Mouse (Mus musculus) neural tube, embryonic 13.5 days (tissue): ENCODE measurements around the gene Snrpc. TPM values are rescaled to one million over a fixed set of nuclear protein-coding genes. Genes with fewer than 3 reads are reported as not detected.

ENCODE experiments used
- ATAC-seq: fragments of 200-750 bp; cut with Nextera tagmentation; 2 replicates; pipeline ENCODE4 v1.8.0; 2017; ENCODE audit warnings: low read depth, mild to moderate bottlenecking, moderate TSS enrichment, moderate library complexity
- H3K27ac ChIP-seq: fragments of 300-500 bp; sonication (generic); replicated peaks from 2 replicates; pipeline ENCODE4 v1.5.1; 2015; ENCODE audit warnings: moderate library complexity, mild to moderate bottlenecking, inconsistent platforms
- H3K27me3 ChIP-seq: fragments of 300-500 bp; sonication (generic); 2 replicates; pipeline ENCODE4 v1.6.1; 2015; ENCODE audit warnings: mild to moderate bottlenecking, inconsistent platforms
- H3K36me3 ChIP-seq: fragments of 300-500 bp; sonication (generic); 2 replicates; pipeline ENCODE4 v1.6.1; 2015; ENCODE audit warnings: mild to moderate bottlenecking, inconsistent platforms
- H3K4me1 ChIP-seq: fragments of 300-500 bp; sonication (generic); replicated peaks from 2 replicates; pipeline ENCODE4 v1.6.1; 2015; ENCODE audit warnings: inconsistent platforms
- H3K4me2 ChIP-seq: fragments of 300-500 bp; sonication (generic); 2 replicates; pipeline ENCODE4 v1.6.1; 2015; ENCODE audit warnings: inconsistent platforms, mild to moderate bottlenecking, moderate library complexity
- H3K4me3 ChIP-seq: fragments of 300-500 bp; sonication (generic); 2 replicates; pipeline ENCODE4 v1.5.1; 2015; ENCODE audit warnings: mild to moderate bottlenecking, inconsistent platforms
- H3K9ac ChIP-seq: fragments of 300-500 bp; sonication (generic); 2 replicates; pipeline ENCODE4 v1.6.1; 2015; ENCODE audit warnings: moderate library complexity, mild to moderate bottlenecking, inconsistent platforms
- H3K9me3 ChIP-seq: fragments of 300-500 bp; sonication (generic); 2 replicates; pipeline ENCODE4 v1.6.1; 2016; ENCODE audit warnings: inconsistent platforms
- WGBS: fragments of 180-500 bp; shearing (Covaris S2); methylation state at CpG from one replicate; pipeline ENCODE4 v1.1.7; 2015; 5-methylcytosine and 5-hydroxymethylcytosine counted together
- polyA plus RNA-seq: library from polyadenylated mRNA; unstranded; fragments of >200 nt; fragmentation: Nextera tagmentation; extraction: Ambion mirVana; gene quantifications from 2 replicates; pipeline ENCODE4 v1.2.1, GENCODE M21; 2015

The Snrpc gene
- polyA plus RNA-seq, 1 experiment from 2014 or later = 271 TPM

DNA sequence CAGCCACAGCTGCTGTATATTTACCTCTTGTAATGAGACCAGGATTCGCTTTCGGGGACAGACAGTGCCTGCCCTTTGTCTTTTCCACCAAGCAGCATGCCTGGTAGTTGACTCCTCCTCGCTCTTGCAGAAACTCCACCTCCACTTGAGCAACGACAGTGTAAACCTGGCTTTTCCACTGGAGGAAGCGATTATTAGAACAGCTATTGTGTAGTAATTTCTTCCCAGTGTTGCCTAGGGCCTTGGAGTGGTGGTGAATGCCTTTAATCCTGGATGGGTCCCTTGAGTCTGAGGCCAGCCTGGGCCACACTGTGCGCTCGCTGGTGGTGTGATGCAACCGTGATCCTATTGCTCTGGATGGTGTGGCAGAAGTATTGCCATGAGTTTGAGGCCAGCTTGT is 45.2 kb downstream of the Snrpc start:
- no peaks in the 10 kb centered on the region for H3K4me1 ChIP-seq
- WGBS = 91% methylated on average over 8 of the region's 8 CpGs
- H3K9ac ChIP-seq = no peak overlapping the region
- no peak for ATAC-seq
- H3K4me2 ChIP-seq = no peak overlapping the region
- no peaks in the 10 kb centered on the region for H3K27me3 ChIP-seq
- no peak overlapping the region for H3K4me3 ChIP-seq
- H3K27ac ChIP-seq = no peak overlapping the region
- H3K36me3 ChIP-seq = peaks cover 88% of the 10 kb centered on the region
- H3K9me3 ChIP-seq = no peaks in the 10 kb centered on the region

DNA sequence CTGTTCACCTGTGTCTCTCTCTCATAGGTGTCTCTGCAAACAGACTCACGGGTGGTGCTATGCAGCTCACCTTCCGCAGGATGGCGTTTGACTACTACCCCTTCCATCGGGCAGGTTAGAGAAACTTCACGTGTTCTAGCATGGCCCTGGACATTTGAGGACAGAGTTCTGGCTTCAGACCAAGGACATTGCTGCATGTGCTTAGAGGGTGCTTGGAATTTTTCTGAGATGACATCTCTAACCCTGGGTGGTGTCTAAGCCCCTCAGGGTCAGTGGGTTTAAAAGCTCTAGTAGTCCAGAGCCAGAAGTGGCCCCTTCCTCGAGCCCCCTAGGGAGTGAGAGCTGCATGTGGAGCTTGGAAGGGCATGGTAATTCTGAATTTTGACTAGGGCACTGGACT is 46.0 kb downstream of the Snrpc start:
- WGBS = 93% methylated on average over 6 of the region's 6 CpGs
- no peak for ATAC-seq
- Histone ChIP-seq H3K9ac (no peak overlapping the region), H3K9me3 (no peaks in the 10 kb centered on the region), H3K36me3 (peaks cover 85% of the 10 kb centered on the region), H3K4me1 (no peaks in the 10 kb centered on the region), H3K4me3 (no peak overlapping the region), H3K27ac (no peak overlapping the region), H3K27me3 (no peaks in the 10 kb centered on the region), H3K4me2 (no peak overlapping the region)

DNA sequence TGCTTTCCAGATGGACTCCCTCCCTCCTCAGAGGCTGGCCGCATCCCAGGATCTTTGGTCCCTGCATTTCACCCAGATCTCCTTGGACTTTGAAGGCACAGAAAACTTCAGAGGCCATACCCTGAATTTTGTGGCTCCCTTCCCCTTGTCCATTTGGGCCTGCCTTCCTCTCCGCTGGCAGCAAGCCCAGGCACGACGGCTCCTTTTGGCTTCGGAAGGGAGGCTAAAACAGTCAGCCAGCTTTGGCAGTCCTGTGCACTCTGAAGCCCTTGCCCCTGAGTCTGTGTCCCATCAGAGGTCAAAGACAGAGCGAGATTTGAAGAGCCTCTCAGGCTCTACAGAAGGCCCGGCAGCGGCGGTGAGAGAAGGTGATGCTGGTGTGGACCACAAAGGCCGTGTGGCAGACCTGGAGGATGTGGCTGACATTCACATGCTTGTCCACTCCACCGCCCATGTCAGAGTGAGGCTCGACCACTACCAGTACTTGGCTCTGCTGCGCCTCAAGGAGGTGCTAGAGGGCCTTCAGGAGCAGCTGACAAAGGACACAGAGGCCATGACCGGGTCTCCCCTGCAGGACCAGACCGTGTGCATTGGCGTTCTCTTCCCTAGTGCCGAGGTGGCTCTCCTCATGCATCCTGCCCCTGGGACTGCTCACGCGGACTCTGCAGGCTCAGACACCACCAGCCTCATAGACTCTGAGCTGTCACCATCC is 48.7 kb downstream of the Snrpc start:
- H3K9ac ChIP-seq = no peak overlapping the region
- H3K4me3 ChIP-seq = no peak overlapping the region
- 86% methylated on average over 19 of the region's 19 CpGs for WGBS
- H3K27me3 ChIP-seq = no peaks in the 10 kb centered on the region
- no peaks in the 10 kb centered on the region for H3K4me1 ChIP-seq
- peaks cover 86% of the 10 kb centered on the region for H3K36me3 ChIP-seq
- H3K4me2 ChIP-seq = no peak overlapping the region
- no peaks in the 10 kb centered on the region for H3K9me3 ChIP-seq
- H3K27ac ChIP-seq = no peak overlapping the region
- ATAC-seq = no peak

Other genes with a start within 250 kb of the Snrpc start
- gene Nudt3, start 214.7 kb upstream of the Snrpc start, polyA plus RNA-seq = 238 and 300 TPM in 2 replicates
- not detected in 2 replicates for gene RPS10-NUDT3, start 202.9 kb upstream of the Snrpc start, polyA plus RNA-seq
- gene Rps10, start 201.5 kb upstream of the Snrpc start, polyA plus RNA-seq = 578 and 594 TPM in 2 replicates
- 29.6 and 32.1 TPM in 2 replicates for gene Pacsin1, start 182.6 kb upstream of the Snrpc start, polyA plus RNA-seq
- 0.56 and 0.68 TPM in 2 replicates for gene Spdef, start 109.2 kb upstream of the Snrpc start, polyA plus RNA-seq
- 9.2 and 10.0 TPM in 2 replicates for gene D17Wsu92e, start 17.5 kb upstream of the Snrpc start, polyA plus RNA-seq
- 5.1 and 6.0 TPM in 2 replicates for gene Uhrf1bp1, start 18.3 kb downstream of the Snrpc start, polyA plus RNA-seq
- gene Anks1, start 71.2 kb downstream of the Snrpc start, polyA plus RNA-seq = 61.9 and 67.9 TPM in 2 replicates
- 69.2 and 79.7 TPM in 2 replicates for gene Taf11, start 71.7 kb downstream of the Snrpc start, polyA plus RNA-seq
- gene Tcp11, start 242.5 kb downstream of the Snrpc start, polyA plus RNA-seq = 1.5 and 2.5 TPM in 2 replicates